Comparison of ENCODE assay signal across 8 mouse cellular contexts in genomic region chr5:74311200-74311825, GRCm38 (mm10).
DNase-seq lines count a peak whose midpoint lies in the region; ATAC-seq and TF ChIP-seq lines count a peak whose summit lies in the region.
"Had no signal": no experiment of that assay in that cellular context is flagged by ENCODE, and none has a peak within 500 bp of the region (broad histone marks: within the 10 kb centered on the region; RNA-seq: fewer than 3 reads in every experiment).

No protein-coding gene starts in this region.

- 59% methylated on average over 6 of the region's 6 CpGs for WGBS in spleen, adult 2 months
- 34% methylated on average over 6 of the region's 6 CpGs for WGBS in forebrain, postnatal 0 days
- 33% methylated on average over 6 of the region's 6 CpGs for WGBS in kidney, embryonic 14.5 days
- 26% methylated on average over 6 of the region's 6 CpGs for WGBS in lung, embryonic 16.5 days
- WGBS in stomach, embryonic 14.5 days, result 28% methylated on average over 6 of the region's 6 CpGs

- no peaks in the 10 kb centered on the region for H3K4me1 ChIP-seq in spleen, adult 2 months (ENCODE audit: control insufficient read depth, insufficient read depth, insufficient read length)
- no peaks in the 10 kb centered on the region for H3K4me1 ChIP-seq in forebrain, postnatal 0 days (ENCODE audit: insufficient read depth)
- H3K4me1 ChIP-seq in kidney, embryonic 14.5 days (ENCODE audit: control insufficient read depth, insufficient read depth, low read length), result peaks cover 10% of the 10 kb centered on the region
- no peaks in the 10 kb centered on the region for H3K4me1 ChIP-seq in lung, embryonic 16.5 days (replicated peaks; ENCODE audit: control insufficient read depth, insufficient read depth, low read length)
- peaks cover 6% of the 10 kb centered on the region; the same call in 1 of the 2 replicates for H3K4me1 ChIP-seq in stomach, embryonic 14.5 days (ENCODE audit: control insufficient read depth, insufficient read depth, low read length)
- H3K4me1 ChIP-seq: hindbrain, embryonic 15.5 days had no signal

- no peak overlapping the region for H3K4me2 ChIP-seq in forebrain, postnatal 0 days (ENCODE audit: low read depth)
- no peak overlapping the region for H3K4me2 ChIP-seq in kidney, embryonic 14.5 days (replicated peaks; ENCODE audit: low read depth, low read length)
- no peak overlapping the region for H3K4me2 ChIP-seq in lung, embryonic 16.5 days (ENCODE audit: low read depth, low read length)
- no peak overlapping the region for H3K4me2 ChIP-seq in stomach, embryonic 14.5 days (replicated peaks; ENCODE audit: low read depth, low read length)
- H3K4me2 ChIP-seq: hindbrain, embryonic 15.5 days had no signal

- H3K4me3 ChIP-seq in spleen, adult 2 months (ENCODE audit: extremely low read depth, insufficient read depth, insufficient read length), result no peak overlapping the region
- H3K4me3 ChIP-seq in forebrain, postnatal 0 days (ENCODE audit: low read depth, low read length), result no peak overlapping the region
- no peak overlapping the region for H3K4me3 ChIP-seq in kidney, embryonic 14.5 days (ENCODE audit: low read length)
- no peak overlapping the region for H3K4me3 ChIP-seq in lung, embryonic 16.5 days (ENCODE audit: low read length)
- no peak overlapping the region for H3K4me3 ChIP-seq in stomach, embryonic 14.5 days (ENCODE audit: low read depth, low read length)
- H3K4me3 ChIP-seq: hindbrain, embryonic 15.5 days had no signal

- TF ChIP-seq POLR2A in spleen, adult 2 months (IDR thresholded peaks at IDR 0.05; ENCODE audit: low read depth, low read length), result no peak

- no peak for DNase-seq in spleen, adult 2 months (ENCODE audit: low read depth in 1 of 2, low spot score in 2 of 2)
- no peak for DNase-seq in spleen, postnatal 10 days (ENCODE audit: low spot score in 2 of 2)
- peak; percentile 27 to 47 for DNase-seq in adrenal gland, postnatal 36 days
- peak; percentile 87 for DNase-seq in forebrain, postnatal 0 days

- no peaks in the 10 kb centered on the region for H3K36me3 ChIP-seq in spleen, adult 2 months (ENCODE audit: control insufficient read depth, insufficient read depth, low read length)
- no peaks in the 10 kb centered on the region for H3K36me3 ChIP-seq in forebrain, postnatal 0 days (ENCODE audit: insufficient read depth)
- no peaks in the 10 kb centered on the region for H3K36me3 ChIP-seq in kidney, embryonic 14.5 days (ENCODE audit: control insufficient read depth, insufficient read depth, low read length)
- H3K36me3 ChIP-seq in lung, embryonic 16.5 days (ENCODE audit: control insufficient read depth, insufficient read depth, low read length), result no peaks in the 10 kb centered on the region
- H3K36me3 ChIP-seq in stomach, embryonic 14.5 days (ENCODE audit: control insufficient read depth, insufficient read depth, low read length), result no peaks in the 10 kb centered on the region
- H3K36me3 ChIP-seq: hindbrain, embryonic 15.5 days had no signal

- no peaks in the 10 kb centered on the region for H3K9me3 ChIP-seq in forebrain, postnatal 0 days (ENCODE audit: low read length)
- H3K9me3 ChIP-seq in kidney, embryonic 14.5 days (ENCODE audit: control insufficient read depth, low read length), result no peaks in the 10 kb centered on the region
- H3K9me3 ChIP-seq in lung, embryonic 16.5 days (ENCODE audit: control insufficient read depth, low read length), result no peaks in the 10 kb centered on the region
- H3K9me3 ChIP-seq in stomach, embryonic 14.5 days (ENCODE audit: control insufficient read depth, low read depth, low read length), result no peaks in the 10 kb centered on the region
- H3K9me3 ChIP-seq: hindbrain, embryonic 15.5 days had no signal

- H3K9ac ChIP-seq in forebrain, postnatal 0 days, result no peak overlapping the region
- no peak overlapping the region for H3K9ac ChIP-seq in kidney, embryonic 14.5 days (ENCODE audit: low read depth, low read length)
- no peak overlapping the region for H3K9ac ChIP-seq in lung, embryonic 16.5 days (ENCODE audit: low read length)
- H3K9ac ChIP-seq in stomach, embryonic 14.5 days (replicated peaks; ENCODE audit: low read depth, low read length), result no peak overlapping the region
- H3K9ac ChIP-seq: hindbrain, embryonic 15.5 days had no signal

- no peak overlapping the region for H3K27ac ChIP-seq in spleen, adult 2 months (ENCODE audit: insufficient read depth, low read length)
- no peak overlapping the region for H3K27ac ChIP-seq in forebrain, postnatal 0 days (ENCODE audit: low read depth, low read length)
- no peak overlapping the region for H3K27ac ChIP-seq in kidney, embryonic 14.5 days (ENCODE audit: low read depth, low read length)
- no peak overlapping the region for H3K27ac ChIP-seq in lung, embryonic 16.5 days (ENCODE audit: low read length)
- H3K27ac ChIP-seq in stomach, embryonic 14.5 days (ENCODE audit: low read length), result no peak overlapping the region
- H3K27ac ChIP-seq: hindbrain, embryonic 15.5 days had no signal

- TF ChIP-seq CTCF in spleen, adult 2 months (IDR thresholded peaks at IDR 0.05; ENCODE audit: extremely low read depth, insufficient read depth, insufficient read length, insufficient replicate concordance), result peak; percentile 22; the same call in 1 of the 2 replicates
- peak; percentile 92 for TF ChIP-seq CTCF in forebrain, postnatal 0 days (IDR thresholded peaks at IDR 0.05; ENCODE audit: low read depth)

- ATAC-seq in forebrain, postnatal 0 days, result peak; percentile 53
- ATAC-seq in kidney, embryonic 14.5 days (ENCODE audit: low FRiP score, low TSS enrichment), result peak; percentile 75
- ATAC-seq in lung, embryonic 16.5 days (ENCODE audit: low read depth), result peak; percentile 77; the same call in 1 of the 2 replicates
- ATAC-seq in stomach, embryonic 14.5 days (ENCODE audit: insufficient number of reproducible peaks, insufficient read depth, low FRiP score, low read depth), result peak; percentile 58; the same call in 1 of the 2 replicates

- H3K27me3 ChIP-seq in spleen, adult 2 months (ENCODE audit: control insufficient read depth, insufficient read depth, low read length), result no peaks in the 10 kb centered on the region
- no peaks in the 10 kb centered on the region for H3K27me3 ChIP-seq in forebrain, postnatal 0 days (ENCODE audit: insufficient read depth, low read length)
- H3K27me3 ChIP-seq in kidney, embryonic 14.5 days (ENCODE audit: control insufficient read depth, insufficient read depth, low read length), result no peaks in the 10 kb centered on the region
- no peaks in the 10 kb centered on the region for H3K27me3 ChIP-seq in lung, embryonic 16.5 days (ENCODE audit: control insufficient read depth, insufficient read depth, low read depth, low read length)
- H3K27me3 ChIP-seq in stomach, embryonic 14.5 days (ENCODE audit: control insufficient read depth, insufficient read depth, low read length), result no peaks in the 10 kb centered on the region

Comparison
In these comparisons a context has a peak if more than half of its experiments do, and no peak if none do; other contexts are left out.
1. DNase-seq: peak in adrenal gland, postnatal 36 days (2 of 2) and forebrain, postnatal 0 days (single experiment); none in spleen, adult 2 months (0 of 2) and spleen, postnatal 10 days (0 of 2).
2. Peak in every context shown above with its lines, with median percentiles within 50 percentile points of each other: ATAC-seq.